Mouse (Mus musculus) liver, embryonic 15.5 days (tissue): ENCODE results near the gene Kif3b. TPM values are rescaled to one million over a fixed set of nuclear protein-coding genes. Genes with fewer than 3 reads are reported as not detected.
"Not testable (repeated sequence)": the region's sequence is repeated elsewhere in the genome, so short reads cannot be mapped to it uniquely, and the experiment has no call there.

Experiments
- ATAC-seq: fragments of 200-750 bp; cut with Nextera tagmentation; 2 replicates; pipeline ENCODE4 v1.8.0; 2017; ENCODE audit warnings: moderate number of reproducible peaks, mild to moderate bottlenecking, moderate library complexity; ENCODE audit not compliant: insufficient read depth
- H3K27ac ChIP-seq: fragments of 300-500 bp; sonication (generic); replicated peaks from 2 replicates; pipeline ENCODE4 v1.5.1; 2015; ENCODE audit warnings: mild to moderate bottlenecking, inconsistent platforms
- H3K27me3 ChIP-seq: fragments of 300-500 bp; sonication (generic); 2 replicates; pipeline ENCODE4 v1.6.1; 2015; ENCODE audit warnings: mild to moderate bottlenecking, inconsistent platforms
- H3K36me3 ChIP-seq: fragments of 300-500 bp; sonication (generic); replicated peaks from 2 replicates; pipeline ENCODE4 v1.6.1; 2015; ENCODE audit warnings: moderate library complexity, mild to moderate bottlenecking, inconsistent platforms
- H3K4me1 ChIP-seq: fragments of 300-500 bp; sonication (generic); replicated peaks from 2 replicates; pipeline ENCODE4 v1.6.1; 2015; ENCODE audit warnings: inconsistent platforms
- H3K4me2 ChIP-seq: fragments of 300-500 bp; sonication (generic); 2 replicates; pipeline ENCODE4 v1.6.1; 2015; ENCODE audit warnings: moderate library complexity, mild to moderate bottlenecking, inconsistent platforms
- H3K4me3 ChIP-seq: fragments of 300-500 bp; sonication (generic); replicated peaks from 2 replicates; pipeline ENCODE4 v1.5.1; 2015; ENCODE audit warnings: mild to moderate bottlenecking, inconsistent platforms
- H3K9ac ChIP-seq: fragments of 300-500 bp; sonication (generic); 2 replicates; pipeline ENCODE4 v1.6.1; 2015; ENCODE audit warnings: moderate library complexity, mild to moderate bottlenecking, inconsistent platforms
- H3K9me3 ChIP-seq: fragments of 300-500 bp; sonication (generic); replicated peaks from 2 replicates; pipeline ENCODE4 v1.6.1; 2016; ENCODE audit warnings: inconsistent platforms
- WGBS: fragments of 180-500 bp; shearing (Covaris S2); methylation state at CpG from one replicate; pipeline ENCODE4 v1.1.7; 2015; ENCODE audit warnings: mixed read lengths; ENCODE audit not compliant: insufficient replicate concordance; 5-methylcytosine and 5-hydroxymethylcytosine counted together
- polyA plus RNA-seq: library from polyadenylated mRNA; unstranded; fragments of >200 nt; fragmentation: Nextera tagmentation; extraction: Ambion mirVana; gene quantifications from 2 replicates; pipeline ENCODE4 v1.2.1, GENCODE M21; 2015

Gene Kif3b
- polyA plus RNA-seq, 1 experiment from 2014 or later = 1.4 TPM

GRCm38 (mm10) chr2:153274200-153274918 lies 16.9 kb upstream of the Kif3b start:
- not testable (repeated sequence) for H3K4me3 ChIP-seq, H3K36me3 ChIP-seq, H3K27me3 ChIP-seq, H3K9ac ChIP-seq, H3K9me3 ChIP-seq, H3K4me2 ChIP-seq
- ATAC-seq = peak; percentile 70
- peak overlapping the region; percentile 29; the same call in 1 of the 2 replicates for H3K27ac ChIP-seq
- peaks cover 47% of the 10 kb centered on the region for H3K4me1 ChIP-seq
- WGBS = 32% methylated on average over 6 of the region's 6 CpGs

- Histone ChIP-seq H3K4me2 (no peak overlapping the region), H3K9me3 (no peaks in the 10 kb centered on the region), H3K27me3 (no peaks in the 10 kb centered on the region), H3K9ac (no peak overlapping the region), H3K36me3 (no peaks in the 10 kb centered on the region), H3K4me3 (no peak overlapping the region), H3K4me1 (peaks cover 43% of the 10 kb centered on the region), H3K27ac (peak overlapping the region; percentile 29)
- 0 out of 2 replicates have a peak, but pooled peaks have one; percentile 23 for ATAC-seq
- WGBS = 63% methylated on average over 6 of the region's 6 CpGs
Measured at GRCm38 (mm10) chr2:153274919-153275247, 16.3 kb upstream of the Kif3b start.

GRCm38 (mm10) chr2:153275577-153275976 lies 15.6 kb upstream of the Kif3b start:
- H3K27me3 ChIP-seq, H3K9ac ChIP-seq, H3K4me2 ChIP-seq, H3K9me3 ChIP-seq, H3K36me3 ChIP-seq, H3K27ac ChIP-seq, H3K4me3 ChIP-seq, ATAC-seq: not testable (repeated sequence)
- WGBS = 29% methylated on average over 3 of the region's 3 CpGs
- H3K4me1 ChIP-seq = peaks cover 40% of the 10 kb centered on the region

- WGBS = 69% methylated on average over 8 of the region's 8 CpGs
- no peaks in the 10 kb centered on the region for H3K27me3 ChIP-seq
- H3K4me3 ChIP-seq = no peak overlapping the region
Measured at GRCm38 (mm10) chr2:153276440-153276839, 14.8 kb upstream of the Kif3b start.

GRCm38 (mm10) chr2:153276846-153277245 lies 14.4 kb upstream of the Kif3b start:
- WGBS = 87% methylated on average over 5 of the region's 5 CpGs
- H3K4me1 ChIP-seq = peaks cover 32% of the 10 kb centered on the region
- not testable (repeated sequence) for H3K27ac ChIP-seq, H3K9me3 ChIP-seq, H3K36me3 ChIP-seq, ATAC-seq, H3K4me2 ChIP-seq, H3K4me3 ChIP-seq, H3K27me3 ChIP-seq, H3K9ac ChIP-seq

More at GRCm38 (mm10) chr2:153276440-153276839, 14.8 kb upstream of the Kif3b start:
- no peak overlapping the region for H3K27ac ChIP-seq
- no peaks in the 10 kb centered on the region for H3K36me3 ChIP-seq
- no peak for ATAC-seq
- H3K9me3 ChIP-seq = no peaks in the 10 kb centered on the region
- no peak overlapping the region for H3K9ac ChIP-seq
- H3K4me2 ChIP-seq = no peak overlapping the region
- H3K4me1 ChIP-seq = peaks cover 32% of the 10 kb centered on the region

GRCm38 (mm10) chr2:153278357-153278756 lies 12.9 kb upstream of the Kif3b start:
- Histone ChIP-seq H3K27me3 (no peaks in the 10 kb centered on the region), H3K4me1 (peaks cover 29% of the 10 kb centered on the region), H3K36me3 (no peaks in the 10 kb centered on the region), H3K27ac (no peak overlapping the region), H3K4me2 (no peak overlapping the region), H3K4me3 (no peak overlapping the region), H3K9ac (no peak overlapping the region), H3K9me3 (no peaks in the 10 kb centered on the region)
- ATAC-seq = no peak
- WGBS = 77% methylated on average over 5 of the region's 5 CpGs

GRCm38 (mm10) chr2:153283919-153284318 lies 7.3 kb upstream of the Kif3b start:
- H3K4me3 ChIP-seq = no peak overlapping the region
- no peaks in the 10 kb centered on the region for H3K27me3 ChIP-seq
- H3K27ac ChIP-seq = 0 out of 2 replicates have a peak overlapping the region, but pooled peaks have one; percentile 20
- H3K4me2 ChIP-seq = no peak overlapping the region
- no peak overlapping the region for H3K9ac ChIP-seq
- 79% methylated on average over 6 of the region's 6 CpGs for WGBS
- H3K4me1 ChIP-seq = 0 out of 2 replicates have a peak, but pooled peaks cover 4% of the 10 kb centered on the region
- H3K9me3 ChIP-seq = no peaks in the 10 kb centered on the region
- ATAC-seq = no peak
- H3K36me3 ChIP-seq = no peaks in the 10 kb centered on the region

- H3K36me3 ChIP-seq = no peaks in the 10 kb centered on the region
- no peak overlapping the region; the same call in 1 of the 2 replicates for H3K9ac ChIP-seq
- no peaks in the 10 kb centered on the region for H3K27me3 ChIP-seq
- H3K4me3 ChIP-seq = no peak overlapping the region
- H3K9me3 ChIP-seq = no peaks in the 10 kb centered on the region
- ATAC-seq = no peak
- peaks cover 13% of the 10 kb centered on the region for H3K4me1 ChIP-seq
- no peak overlapping the region for H3K4me2 ChIP-seq
- WGBS = 33% methylated on average over 4 of the region's 4 CpGs
- H3K27ac ChIP-seq = no peak overlapping the region
Measured at GRCm38 (mm10) chr2:153286524-153286923, 4.7 kb upstream of the Kif3b start.

GRCm38 (mm10) chr2:153287835-153288234 lies 3.4 kb upstream of the Kif3b start:
- H3K27ac ChIP-seq = no peak overlapping the region
- ATAC-seq = no peak
- no peaks in the 10 kb centered on the region for H3K9me3 ChIP-seq
- H3K4me3 ChIP-seq = no peak overlapping the region
- no peak overlapping the region for H3K4me2 ChIP-seq
- peaks cover 26% of the 10 kb centered on the region for H3K4me1 ChIP-seq
- H3K9ac ChIP-seq = no peak overlapping the region
- no peaks in the 10 kb centered on the region for H3K36me3 ChIP-seq
- WGBS = 70% methylated on average over 6 of the region's 6 CpGs
- H3K27me3 ChIP-seq = no peaks in the 10 kb centered on the region

GRCm38 (mm10) chr2:153292305-153292861 lies 1.2 kb downstream of the Kif3b start:
- Histone ChIP-seq H3K27ac (0 out of 2 replicates have a peak overlapping the region, but pooled peaks have one; percentile 59), H3K9me3 (no peaks in the 10 kb centered on the region), H3K27me3 (no peaks in the 10 kb centered on the region), H3K4me2 (peak overlapping the region; percentile 94), H3K36me3 (no peaks in the 10 kb centered on the region), H3K9ac (peak overlapping the region; percentile 79; the same call in 1 of the 2 replicates), H3K4me1 (peaks cover 22% of the 10 kb centered on the region), H3K4me3 (peak overlapping the region; percentile 78)
- ATAC-seq = peak; percentile 34
- 22% methylated on average over 7 of the region's 7 CpGs for WGBS

- no peaks in the 10 kb centered on the region for H3K9me3 ChIP-seq
- no peak overlapping the region for H3K4me3 ChIP-seq
- no peak overlapping the region for H3K9ac ChIP-seq
- no peak overlapping the region for H3K4me2 ChIP-seq
- ATAC-seq = no peak
- no peaks in the 10 kb centered on the region for H3K36me3 ChIP-seq
- 84% methylated on average over 4 of the region's 4 CpGs for WGBS
- peaks cover 38% of the 10 kb centered on the region for H3K4me1 ChIP-seq
- no peak overlapping the region for H3K27ac ChIP-seq
- H3K27me3 ChIP-seq = no peaks in the 10 kb centered on the region
Measured at GRCm38 (mm10) chr2:153295196-153295595, 4.0 kb downstream of the Kif3b start.
